20 mouse cellular contexts compared by ENCODE assay signal in genomic region chr2:169912826-169913225, GRCm38 (mm10).
DNase-seq lines count a peak whose midpoint lies in the region; ATAC-seq lines count a peak whose summit lies in the region.
"Had no signal": no experiment of that assay in that cellular context is flagged by ENCODE, and none has a peak within 500 bp of the region (broad histone marks: within the 10 kb centered on the region; RNA-seq: fewer than 3 reads in every experiment).

No protein-coding gene starts in this region.

- 81% methylated on average over 14 of the region's 14 CpGs for WGBS in forebrain, embryonic 12.5 days
- WGBS in forebrain, embryonic 10.5 days, result 92% methylated on average over 14 of the region's 14 CpGs
- WGBS in midbrain, embryonic 14.5 days, result 64% methylated on average over 14 of the region's 14 CpGs
- WGBS in midbrain, embryonic 10.5 days, result 91% methylated on average over 14 of the region's 14 CpGs
- 43% methylated on average over 14 of the region's 14 CpGs for WGBS in forebrain, embryonic 16.5 days
- WGBS in midbrain, embryonic 16.5 days, result 66% methylated on average over 14 of the region's 14 CpGs

- DNase-seq in forebrain, embryonic 10.5 days (ENCODE audit: extremely low spot score, low spot score), result no peak
- DNase-seq in midbrain, embryonic 14.5 days, result peak; percentile 44
- no peak for DNase-seq in midbrain, embryonic 10.5 days (ENCODE audit: low spot score)
- no peak for DNase-seq in kidney, postnatal 10 days
- DNase-seq in liver, result no peak
- DNase-seq: adrenal gland, adult 2 months; cerebellum, adult 11-12 months; cerebellum, postnatal 25 days; gastrocnemius, postnatal 36 days; heart, postnatal 10 days; lung, adult 18-20 months; thymus, postnatal 36 days had no signal

- no peaks in the 10 kb centered on the region for H3K27me3 ChIP-seq in forebrain, embryonic 12.5 days
- H3K27me3 ChIP-seq in forebrain, embryonic 10.5 days (ENCODE audit: poor library complexity, severe bottlenecking), result no peaks in the 10 kb centered on the region
- no peaks in the 10 kb centered on the region for H3K27me3 ChIP-seq in midbrain, embryonic 14.5 days (ENCODE audit: control insufficient read depth, insufficient read depth, low read length)
- no peaks in the 10 kb centered on the region for H3K27me3 ChIP-seq in midbrain, embryonic 10.5 days (ENCODE audit: low read depth, poor library complexity, severe bottlenecking)
- no peaks in the 10 kb centered on the region for H3K27me3 ChIP-seq in forebrain, embryonic 16.5 days (replicated peaks; ENCODE audit: control insufficient read depth, insufficient read depth, low read length)
- no peaks in the 10 kb centered on the region for H3K27me3 ChIP-seq in midbrain, embryonic 16.5 days (ENCODE audit: control insufficient read depth, insufficient read depth, low read depth, low read length)
- H3K27me3 ChIP-seq: intestine, embryonic 15.5 days; kidney, embryonic 15.5 days; limb, embryonic 15.5 days had no signal

- H3K9me3 ChIP-seq in forebrain, embryonic 12.5 days, result no peaks in the 10 kb centered on the region
- no peaks in the 10 kb centered on the region; the same call in 1 of the 2 replicates for H3K9me3 ChIP-seq in forebrain, embryonic 10.5 days
- H3K9me3 ChIP-seq in midbrain, embryonic 14.5 days (ENCODE audit: control insufficient read depth, low read length), result no peaks in the 10 kb centered on the region
- no peaks in the 10 kb centered on the region for H3K9me3 ChIP-seq in midbrain, embryonic 10.5 days (replicated peaks)
- no peaks in the 10 kb centered on the region for H3K9me3 ChIP-seq in forebrain, embryonic 16.5 days (ENCODE audit: control insufficient read depth, low read length)
- H3K9me3 ChIP-seq in midbrain, embryonic 16.5 days (replicated peaks; ENCODE audit: control insufficient read depth, low read length, poor library complexity, severe bottlenecking), result no peaks in the 10 kb centered on the region
- H3K9me3 ChIP-seq: heart, embryonic 10.5 days; intestine, embryonic 15.5 days; kidney, embryonic 15.5 days; limb, embryonic 15.5 days had no signal

- H3K36me3 ChIP-seq in forebrain, embryonic 12.5 days (replicated peaks), result no peaks in the 10 kb centered on the region
- H3K36me3 ChIP-seq in forebrain, embryonic 10.5 days (replicated peaks), result no peaks in the 10 kb centered on the region
- no peaks in the 10 kb centered on the region for H3K36me3 ChIP-seq in midbrain, embryonic 14.5 days (ENCODE audit: control insufficient read depth, insufficient read depth, low read length)
- no peaks in the 10 kb centered on the region for H3K36me3 ChIP-seq in midbrain, embryonic 10.5 days
- no peaks in the 10 kb centered on the region for H3K36me3 ChIP-seq in forebrain, embryonic 16.5 days (ENCODE audit: control insufficient read depth, insufficient read depth)
- H3K36me3 ChIP-seq in midbrain, embryonic 16.5 days (ENCODE audit: control insufficient read depth, insufficient read depth, low read length), result no peaks in the 10 kb centered on the region
- H3K36me3 ChIP-seq: heart, embryonic 10.5 days; intestine, embryonic 15.5 days; kidney, embryonic 15.5 days; limb, embryonic 15.5 days had no signal

- H3K4me1 ChIP-seq in forebrain, embryonic 12.5 days, result peaks cover 3% of the 10 kb centered on the region; the same call in 1 of the 2 replicates
- H3K4me1 ChIP-seq in forebrain, embryonic 10.5 days, result peaks cover 3% of the 10 kb centered on the region; the same call in 1 of the 2 replicates
- 0 out of 2 replicates have a peak, but pooled peaks cover 3% of the 10 kb centered on the region for H3K4me1 ChIP-seq in midbrain, embryonic 14.5 days (ENCODE audit: control insufficient read depth, insufficient read depth, low read length)
- no peaks in the 10 kb centered on the region for H3K4me1 ChIP-seq in midbrain, embryonic 10.5 days
- peaks cover 13% of the 10 kb centered on the region; the same call in 1 of the 2 replicates for H3K4me1 ChIP-seq in forebrain, embryonic 16.5 days (replicated peaks; ENCODE audit: control insufficient read depth, insufficient read depth, low read length)
- 0 out of 2 replicates have a peak, but pooled peaks cover 2% of the 10 kb centered on the region for H3K4me1 ChIP-seq in midbrain, embryonic 16.5 days (ENCODE audit: control insufficient read depth, insufficient read depth, low read length)
- H3K4me1 ChIP-seq: kidney, embryonic 15.5 days; limb, embryonic 15.5 days had no signal

- H3K9ac ChIP-seq in forebrain, embryonic 12.5 days, result no peak overlapping the region
- H3K9ac ChIP-seq in midbrain, embryonic 14.5 days (replicated peaks; ENCODE audit: low read length), result no peak overlapping the region
- H3K9ac ChIP-seq in forebrain, embryonic 16.5 days (replicated peaks; ENCODE audit: low read depth, low read length), result no peak overlapping the region
- H3K9ac ChIP-seq in midbrain, embryonic 16.5 days (ENCODE audit: low read depth, low read length), result no peak overlapping the region
- H3K9ac ChIP-seq: intestine, embryonic 15.5 days; kidney, embryonic 15.5 days; limb, embryonic 15.5 days had no signal

- H3K27ac ChIP-seq in forebrain, embryonic 12.5 days, result 0 out of 2 replicates have a peak overlapping the region, but pooled peaks have one; percentile 8
- no peak overlapping the region for H3K27ac ChIP-seq in forebrain, embryonic 10.5 days
- H3K27ac ChIP-seq in midbrain, embryonic 14.5 days (replicated peaks; ENCODE audit: low read depth, low read length), result no peak overlapping the region; the same call in 1 of the 2 replicates
- no peak overlapping the region for H3K27ac ChIP-seq in midbrain, embryonic 10.5 days (replicated peaks)
- no peak overlapping the region for H3K27ac ChIP-seq in forebrain, embryonic 16.5 days (ENCODE audit: low read length)
- H3K27ac ChIP-seq in midbrain, embryonic 16.5 days (ENCODE audit: low read length), result 0 out of 2 replicates have a peak overlapping the region, but pooled peaks have one; percentile 17
- H3K27ac ChIP-seq: heart, embryonic 10.5 days; intestine, embryonic 15.5 days; kidney, embryonic 15.5 days; limb, embryonic 15.5 days had no signal

- no peak overlapping the region for H3K4me3 ChIP-seq in forebrain, embryonic 12.5 days (replicated peaks)
- H3K4me3 ChIP-seq in forebrain, embryonic 10.5 days, result no peak overlapping the region
- no peak overlapping the region for H3K4me3 ChIP-seq in midbrain, embryonic 14.5 days (replicated peaks; ENCODE audit: low read depth, low read length)
- no peak overlapping the region for H3K4me3 ChIP-seq in midbrain, embryonic 10.5 days
- no peak overlapping the region for H3K4me3 ChIP-seq in forebrain, embryonic 16.5 days (replicated peaks; ENCODE audit: low read length)
- no peak overlapping the region for H3K4me3 ChIP-seq in midbrain, embryonic 16.5 days (ENCODE audit: low read depth, low read length)
- H3K4me3 ChIP-seq: heart, embryonic 10.5 days; intestine, embryonic 15.5 days; kidney, embryonic 15.5 days; limb, embryonic 15.5 days had no signal

- H3K4me2 ChIP-seq in forebrain, embryonic 12.5 days, result no peak overlapping the region
- H3K4me2 ChIP-seq in midbrain, embryonic 14.5 days (ENCODE audit: low read length), result 0 out of 2 replicates have a peak overlapping the region, but pooled peaks have one; percentile 6
- peak overlapping the region; percentile 4; the same call in 1 of the 2 replicates for H3K4me2 ChIP-seq in forebrain, embryonic 16.5 days (ENCODE audit: low read length)
- no peak overlapping the region for H3K4me2 ChIP-seq in midbrain, embryonic 16.5 days (ENCODE audit: low read length)
- H3K4me2 ChIP-seq: intestine, embryonic 15.5 days; kidney, embryonic 15.5 days; limb, embryonic 15.5 days had no signal

- peak; percentile 60; the same call in 1 of the 2 replicates for ATAC-seq in forebrain, embryonic 12.5 days (ENCODE audit: low FRiP score)
- ATAC-seq in midbrain, embryonic 14.5 days (ENCODE audit: low FRiP score, low TSS enrichment), result no peak
- peak; percentile 72 for ATAC-seq in forebrain, embryonic 16.5 days
- peak; percentile 64; the same call in 1 of the 2 replicates for ATAC-seq in midbrain, embryonic 16.5 days
- ATAC-seq: CD4-positive, CD25-positive, alpha-beta regulatory T cell, adult 4 months; intestine, embryonic 15.5 days had no signal

Comparison
In these comparisons a context has a peak if more than half of its experiments do, and no peak if none do; other contexts are left out.
1. H3K27ac ChIP-seq: peak in forebrain, embryonic 12.5 days (single experiment) and midbrain, embryonic 16.5 days (single experiment); none in forebrain, embryonic 10.5 days (single experiment), midbrain, embryonic 14.5 days (single experiment), midbrain, embryonic 10.5 days (single experiment) and forebrain, embryonic 16.5 days (single experiment).
2. H3K4me2 ChIP-seq: peak in midbrain, embryonic 14.5 days (single experiment) and forebrain, embryonic 16.5 days (single experiment); none in forebrain, embryonic 12.5 days (single experiment) and midbrain, embryonic 16.5 days (single experiment).